Mouse (Mus musculus) midbrain, embryonic 15.5 days (tissue): Measurements from ENCODE around the gene Rspry1. TPM values are rescaled to one million over a fixed set of nuclear protein-coding genes. Genes with fewer than 3 reads are reported as not detected.

ENCODE experiments used
- ATAC-seq: fragments of 200-750 bp; cut with Nextera tagmentation; replicated peaks from 2 replicates; pipeline ENCODE4 v1.8.0; 2017; ENCODE audit warnings: moderate TSS enrichment
- H3K27ac ChIP-seq: fragments of 300-500 bp; sonication (generic); 2 replicates; pipeline ENCODE4 v1.5.1; 2015; ENCODE audit warnings: mild to moderate bottlenecking, inconsistent platforms
- H3K27me3 ChIP-seq: fragments of 300-500 bp; sonication (generic); replicated peaks from 2 replicates; pipeline ENCODE4 v1.6.1; 2015; ENCODE audit warnings: inconsistent platforms
- H3K36me3 ChIP-seq: fragments of 300-500 bp; sonication (generic); replicated peaks from 2 replicates; pipeline ENCODE4 v1.6.1; 2015; ENCODE audit warnings: inconsistent platforms
- H3K4me1 ChIP-seq: fragments of 300-500 bp; sonication (generic); 2 replicates; pipeline ENCODE4 v1.6.1; 2015; ENCODE audit warnings: inconsistent platforms
- H3K4me2 ChIP-seq: fragments of 300-500 bp; sonication (generic); 2 replicates; pipeline ENCODE4 v1.6.1; 2015; ENCODE audit warnings: inconsistent platforms, mild to moderate bottlenecking, moderate library complexity
- H3K4me3 ChIP-seq: fragments of 300-500 bp; sonication (generic); 2 replicates; pipeline ENCODE4 v1.5.1; 2015; ENCODE audit warnings: mild to moderate bottlenecking, inconsistent platforms
- H3K9ac ChIP-seq: fragments of 300-500 bp; sonication (generic); 2 replicates; pipeline ENCODE4 v1.6.1; 2015; ENCODE audit warnings: mild to moderate bottlenecking, inconsistent platforms
- H3K9me3 ChIP-seq: fragments of 300-500 bp; sonication (generic); 2 replicates; pipeline ENCODE4 v1.6.1; 2016; ENCODE audit warnings: inconsistent platforms
- WGBS: fragments of 180-500 bp; shearing (Covaris S2); methylation state at CpG from one replicate; pipeline ENCODE4 v1.1.7; 2015; ENCODE audit warnings: mixed read lengths; 5-methylcytosine and 5-hydroxymethylcytosine counted together
- polyA plus RNA-seq: library from polyadenylated mRNA; unstranded; fragments of >200 nt; fragmentation: Nextera tagmentation; extraction: Ambion mirVana; gene quantifications from 2 replicates; pipeline ENCODE4 v1.2.1, GENCODE M21; 2015

Rspry1 gene
- 53.3 and 56.1 TPM in 2 replicates for polyA plus RNA-seq

GRCm38 (mm10) chr8:94601607-94602385 lies at the start of gene Rspry1, which contains the start of gene Fam192a:
TSS of gene Rspry1 (plus strand) at chr8:94601937.
TSS of gene Fam192a (minus strand) at chr8:94601997.
- H3K9me3 ChIP-seq = no peaks in the 10 kb centered on the region
- H3K9ac ChIP-seq = peak within 1 kb of the TSS; percentile 87
- WGBS = under 1% methylated on average over 53 of the region's 55 CpGs
- H3K4me1 ChIP-seq = peaks cover 34% of the 10 kb centered on the region
- H3K4me2 ChIP-seq = peak within 1 kb of the TSS; percentile 95
- H3K36me3 ChIP-seq = no peaks in the 10 kb centered on the region
- peak; percentile 99 for ATAC-seq
- H3K4me3 ChIP-seq = peak within 1 kb of the TSS; percentile 85
- H3K27ac ChIP-seq = peak within 1 kb of the TSS; percentile 92
- H3K27me3 ChIP-seq = no peaks in the 10 kb centered on the region

- peak overlapping the region; percentile 76; the same call in 1 of the 2 replicates for H3K27ac ChIP-seq
Measured at GRCm38 (mm10) chr8:94552696-94553095, 49.0 kb upstream of the Rspry1 start.

GRCm38 (mm10) chr8:94557281-94557680 lies 44.5 kb upstream of the Rspry1 start:
- no peak for ATAC-seq
- no peaks in the 10 kb centered on the region for H3K27me3 ChIP-seq

More at GRCm38 (mm10) chr8:94552696-94553095, 49.0 kb upstream of the Rspry1 start:
- H3K4me2 ChIP-seq = no peak overlapping the region
- no peaks in the 10 kb centered on the region for H3K9me3 ChIP-seq
- H3K27me3 ChIP-seq = no peaks in the 10 kb centered on the region
- H3K36me3 ChIP-seq = no peaks in the 10 kb centered on the region
- ATAC-seq = no peak
- H3K9ac ChIP-seq = no peak overlapping the region
- peaks cover 17% of the 10 kb centered on the region for H3K4me1 ChIP-seq
- WGBS = 71% methylated on average over 2 of the region's 2 CpGs
- no peak overlapping the region for H3K4me3 ChIP-seq

GRCm38 (mm10) chr8:94561256-94561655 lies 40.5 kb upstream of the Rspry1 start:
- Histone ChIP-seq H3K4me2 (no peak overlapping the region), H3K9ac (no peak overlapping the region), H3K4me1 (peaks cover 19% of the 10 kb centered on the region), H3K36me3 (no peaks in the 10 kb centered on the region), H3K4me3 (no peak overlapping the region), H3K27ac (no peak overlapping the region), H3K9me3 (no peaks in the 10 kb centered on the region), H3K27me3 (no peaks in the 10 kb centered on the region)
- peak; percentile 69 for ATAC-seq
- WGBS = 23% methylated on average over 5 of the region's 5 CpGs

More at GRCm38 (mm10) chr8:94557281-94557680, 44.5 kb upstream of the Rspry1 start:
- Histone ChIP-seq H3K36me3 (no peaks in the 10 kb centered on the region), H3K4me2 (no peak overlapping the region), H3K9me3 (no peaks in the 10 kb centered on the region), H3K9ac (no peak overlapping the region), H3K4me1 (peaks cover 8% of the 10 kb centered on the region), H3K27ac (no peak overlapping the region), H3K4me3 (no peak overlapping the region)
- 76% methylated on average over 3 of the region's 3 CpGs for WGBS

- H3K9ac ChIP-seq = no peak overlapping the region
- H3K4me3 ChIP-seq = no peak overlapping the region
- H3K36me3 ChIP-seq = no peaks in the 10 kb centered on the region
- H3K9me3 ChIP-seq = no peaks in the 10 kb centered on the region
- H3K4me2 ChIP-seq = no peak overlapping the region
- peaks cover 40% of the 10 kb centered on the region for H3K4me1 ChIP-seq
- H3K27me3 ChIP-seq = no peaks in the 10 kb centered on the region
- ATAC-seq = no peak
- H3K27ac ChIP-seq = no peak overlapping the region
Measured at GRCm38 (mm10) chr8:94564421-94564820, 37.3 kb upstream of the Rspry1 start.

GRCm38 (mm10) chr8:94566033-94566432 lies 35.7 kb upstream of the Rspry1 start:
- Histone ChIP-seq H3K27me3 (no peaks in the 10 kb centered on the region), H3K9me3 (no peaks in the 10 kb centered on the region), H3K27ac (peak overlapping the region; percentile 90), H3K36me3 (no peaks in the 10 kb centered on the region), H3K4me2 (no peak overlapping the region), H3K4me1 (peaks cover 44% of the 10 kb centered on the region), H3K9ac (no peak overlapping the region), H3K4me3 (no peak overlapping the region)
- WGBS = 55% methylated on average over 6 of the region's 6 CpGs
- ATAC-seq = no peak

GRCm38 (mm10) chr8:94566446-94567158 lies 35.1 kb upstream of the Rspry1 start:
- H3K4me1 ChIP-seq = peaks cover 38% of the 10 kb centered on the region
- H3K9me3 ChIP-seq = no peaks in the 10 kb centered on the region
- peak; percentile 68 for ATAC-seq
- H3K27ac ChIP-seq = peak overlapping the region; percentile 90
- H3K36me3 ChIP-seq = no peaks in the 10 kb centered on the region
- H3K4me2 ChIP-seq = peak overlapping the region; percentile 36
- no peaks in the 10 kb centered on the region for H3K27me3 ChIP-seq
- no peak overlapping the region; the same call in 1 of the 2 replicates for H3K9ac ChIP-seq
- H3K4me3 ChIP-seq = no peak overlapping the region
- 36% methylated on average over 15 of the region's 15 CpGs for WGBS

GRCm38 (mm10) chr8:94567159-94567849 lies 34.4 kb upstream of the Rspry1 start:
- H3K9ac ChIP-seq = no peak overlapping the region
- H3K36me3 ChIP-seq = no peaks in the 10 kb centered on the region
- peak overlapping the region; percentile 90 for H3K27ac ChIP-seq
- H3K4me3 ChIP-seq = no peak overlapping the region
- H3K27me3 ChIP-seq = no peaks in the 10 kb centered on the region
- peak overlapping the region; percentile 36 for H3K4me2 ChIP-seq
- H3K9me3 ChIP-seq = no peaks in the 10 kb centered on the region
- ATAC-seq = peak; percentile 95
- 31% methylated on average over 8 of the region's 8 CpGs for WGBS
- peaks cover 37% of the 10 kb centered on the region for H3K4me1 ChIP-seq

GRCm38 (mm10) chr8:94568098-94568497 lies 33.6 kb upstream of the Rspry1 start:
- ATAC-seq = no peak
- Histone ChIP-seq H3K9ac (no peak overlapping the region), H3K4me1 (peaks cover 37% of the 10 kb centered on the region), H3K4me2 (no peak overlapping the region), H3K36me3 (no peaks in the 10 kb centered on the region), H3K27ac (peak overlapping the region; percentile 90), H3K9me3 (no peaks in the 10 kb centered on the region), H3K4me3 (no peak overlapping the region), H3K27me3 (no peaks in the 10 kb centered on the region)
- 92% methylated on average over 8 of the region's 8 CpGs for WGBS

- Histone ChIP-seq H3K27me3 (no peaks in the 10 kb centered on the region), H3K4me1 (peaks cover 37% of the 10 kb centered on the region), H3K36me3 (0 out of 2 replicates have a peak, but pooled peaks cover 7% of the 10 kb centered on the region), H3K9me3 (no peaks in the 10 kb centered on the region), H3K27ac (no peak overlapping the region), H3K4me2 (no peak overlapping the region), H3K4me3 (no peak overlapping the region), H3K9ac (no peak overlapping the region)
- ATAC-seq = no peak
- 57% methylated on average over 1 of the region's 1 CpGs for WGBS
Measured at GRCm38 (mm10) chr8:94569419-94569818, 32.3 kb upstream of the Rspry1 start.

- peaks cover 21% of the 10 kb centered on the region; the same call in 1 of the 2 replicates for H3K36me3 ChIP-seq
- H3K9ac ChIP-seq = no peak overlapping the region
- 93% methylated on average over 2 of the region's 2 CpGs for WGBS
- no peaks in the 10 kb centered on the region for H3K9me3 ChIP-seq
- H3K27me3 ChIP-seq = no peaks in the 10 kb centered on the region
- no peak overlapping the region for H3K4me2 ChIP-seq
- H3K27ac ChIP-seq = no peak overlapping the region
- no peak overlapping the region for H3K4me3 ChIP-seq
- ATAC-seq = no peak
- H3K4me1 ChIP-seq = peaks cover 19% of the 10 kb centered on the region
Measured at GRCm38 (mm10) chr8:94571896-94572295, 29.8 kb upstream of the Rspry1 start.
